Mouse (Mus musculus) liver, postnatal 0 days (tissue): ENCODE results near the gene Foxe1. TPM values are rescaled to one million over a fixed set of nuclear protein-coding genes. Genes with fewer than 3 reads are reported as not detected.

Source experiments
- ATAC-seq: fragments of 200-750 bp; cut with Nextera tagmentation; 2 replicates; pipeline ENCODE4 v1.8.0; 2017; ENCODE audit warnings: mild to moderate bottlenecking, moderate library complexity
- DNase-seq: peaks from one replicate; pipeline ENCODE4 v3.0.0-alpha.2; 2016
- H3K27ac ChIP-seq: fragments of 300-500 bp; sonication (generic); 2 replicates; pipeline ENCODE4 v1.5.1; 2014; ENCODE audit warnings: antibody characterized with exemption, moderate library complexity, mild to moderate bottlenecking, low read depth
- H3K27me3 ChIP-seq: fragments of 300-500 bp; sonication (generic); 2 replicates; pipeline ENCODE4 v1.6.1; 2014; ENCODE audit warnings: low read length, control low read depth, mixed read lengths; ENCODE audit not compliant: insufficient read depth
- H3K36me3 ChIP-seq: fragments of 300-500 bp; sonication (generic); replicated peaks from 2 replicates; pipeline ENCODE4 v1.6.1; 2014; ENCODE audit warnings: mild to moderate bottlenecking, control low read depth, low read length, moderate library complexity, mixed read lengths; ENCODE audit not compliant: insufficient read depth
- H3K4me1 ChIP-seq: fragments of 300-500 bp; sonication (generic); 2 replicates; pipeline ENCODE4 v1.6.1; 2014; ENCODE audit warnings: antibody characterized with exemption, mild to moderate bottlenecking, control low read depth; ENCODE audit not compliant: insufficient read depth
- H3K4me2 ChIP-seq: fragments of 300-500 bp; sonication (generic); 2 replicates; pipeline ENCODE4 v1.6.1; 2014; ENCODE audit warnings: low read depth, mild to moderate bottlenecking, low read length, moderate library complexity, mixed read lengths
- H3K4me3 ChIP-seq: fragments of 300-500 bp; sonication (generic); 2 replicates; pipeline ENCODE4 v1.5.1; 2014; ENCODE audit warnings: low read depth, low read length
- H3K9ac ChIP-seq: fragments of 300-500 bp; sonication (generic); replicated peaks from 2 replicates; pipeline ENCODE4 v1.6.1; 2014; ENCODE audit warnings: mild to moderate bottlenecking, moderate library complexity
- H3K9me3 ChIP-seq: fragments of 300-500 bp; sonication (generic); 2 replicates; pipeline ENCODE4 v1.6.1; 2016; ENCODE audit warnings: mild to moderate bottlenecking, control low read depth, low read length, mixed read lengths
- CTCF ChIP-seq: sonication (generic); IDR thresholded peaks from 2 replicates; pipeline ENCODE4 v1.5.1; 2016; ENCODE audit warnings: antibody characterized with exemption, low read depth
- EP300 ChIP-seq: IDR thresholded peaks from 2 replicates; pipeline ENCODE4 v1.6.1; 2016; ENCODE audit warnings: antibody characterized with exemption, low read depth, mild to moderate bottlenecking
- WGBS: fragments of 180-500 bp; shearing (Covaris S2); extraction: QIAGEN DNeasy Blood & Tissue Kit; methylation state at CpG from one replicate; pipeline ENCODE4 v1.1.7; 2014; ENCODE audit not compliant: insufficient replicate concordance; 5-methylcytosine and 5-hydroxymethylcytosine counted together
- polyA plus RNA-seq: library from polyadenylated mRNA; unstranded; fragments of >200 nt; fragmentation: Nextera tagmentation; extraction: Ambion mirVana; gene quantifications from 2 replicates; pipeline ENCODE4 v1.2.1, GENCODE M21; 2015

Gene Foxe1
- polyA plus RNA-seq, 1 experiment from 2014 or later = not detected

GRCm38 (mm10) chr4:46389013-46389611, 45.7 kb downstream of the Foxe1 start, which contains the start of gene Trmo:
TSS of gene Trmo (minus strand) at chr4:46389437.
- Histone ChIP-seq H3K4me3 (peak within 1 kb of the TSS; percentile 71), H3K27ac (peak within 1 kb of the TSS; percentile 92), H3K27me3 (no peaks in the 10 kb centered on the region), H3K4me2 (peak within 1 kb of the TSS; percentile 79), H3K9ac (peak within 1 kb of the TSS; percentile 88), H3K4me1 (peaks cover 7% of the 10 kb centered on the region; the same call in 1 of the 2 replicates), H3K9me3 (no peaks in the 10 kb centered on the region), H3K36me3 (peaks cover 44% of the 10 kb centered on the region)
- DNase-seq = peak; percentile 95
- TF ChIP-seq CTCF (peak; percentile 26; the same call in 1 of the 2 replicates), EP300 (peak; percentile 72; the same call in 1 of the 2 replicates)
- 2% methylated on average over 56 of the region's 56 CpGs for WGBS
- peak; percentile 93 for ATAC-seq

- Histone ChIP-seq H3K27ac (peak overlapping the region; percentile 92), H3K36me3 (peaks cover 46% of the 10 kb centered on the region), H3K27me3 (no peaks in the 10 kb centered on the region), H3K4me2 (peak overlapping the region; percentile 79), H3K9ac (peak overlapping the region; percentile 88), H3K4me1 (peaks cover 7% of the 10 kb centered on the region; the same call in 1 of the 2 replicates), H3K4me3 (peak overlapping the region; percentile 71), H3K9me3 (no peaks in the 10 kb centered on the region)
- TF ChIP-seq CTCF (no peak), EP300 (peak; percentile 2; the same call in 1 of the 2 replicates)
- DNase-seq = peak; percentile 52
- ATAC-seq = 0 out of 2 replicates have a peak, but pooled peaks have one; percentile 12
- WGBS = under 1% methylated on average over 24 of the region's 24 CpGs
Observed at GRCm38 (mm10) chr4:46389612-46390341, 46.4 kb downstream of the Foxe1 start.

- TF ChIP-seq EP300 = no peak; the same call in 1 of the 2 replicates
- peak; percentile 95 for TF ChIP-seq CTCF
- Histone ChIP-seq H3K9me3 (no peaks in the 10 kb centered on the region), H3K27ac (peak overlapping the region; percentile 92), H3K27me3 (no peaks in the 10 kb centered on the region), H3K4me2 (peak overlapping the region; percentile 79), H3K4me3 (peak overlapping the region; percentile 71), H3K9ac (peak overlapping the region; percentile 88), H3K4me1 (peaks cover 7% of the 10 kb centered on the region; the same call in 1 of the 2 replicates), H3K36me3 (peaks cover 40% of the 10 kb centered on the region)
- ATAC-seq (peak; percentile 48), DNase-seq (peak; percentile 89)
- WGBS = 16% methylated on average over 9 of the region's 9 CpGs
Observed at GRCm38 (mm10) chr4:46390390-46390970, 47.1 kb downstream of the Foxe1 start.

GRCm38 (mm10) chr4:46394388-46394787, 51.0 kb downstream of the Foxe1 start:
- Histone ChIP-seq H3K36me3 (peaks cover 46% of the 10 kb centered on the region), H3K27ac (no peak overlapping the region), H3K9me3 (no peaks in the 10 kb centered on the region), H3K4me1 (peaks cover 16% of the 10 kb centered on the region; the same call in 1 of the 2 replicates), H3K9ac (no peak overlapping the region), H3K4me3 (no peak overlapping the region), H3K27me3 (no peaks in the 10 kb centered on the region), H3K4me2 (peak overlapping the region; percentile 20; the same call in 1 of the 2 replicates)
- DNase-seq (no peak), ATAC-seq (no peak)
- 84% methylated on average over 2 of the region's 2 CpGs for WGBS
- TF ChIP-seq CTCF (no peak), EP300 (no peak)

- Histone ChIP-seq H3K4me3 (peak overlapping the region; percentile 17), H3K9me3 (no peaks in the 10 kb centered on the region), H3K9ac (peak overlapping the region; percentile 27), H3K36me3 (peaks cover 60% of the 10 kb centered on the region), H3K27ac (peak overlapping the region; percentile 29; the same call in 1 of the 2 replicates), H3K4me2 (peak overlapping the region; percentile 67), H3K27me3 (no peaks in the 10 kb centered on the region), H3K4me1 (peaks cover 10% of the 10 kb centered on the region; the same call in 1 of the 2 replicates)
- TF ChIP-seq EP300 (peak; percentile 35; the same call in 1 of the 2 replicates), CTCF (no peak)
- ATAC-seq (peak; percentile 76), DNase-seq (peak; percentile 68)
- WGBS = 39% methylated on average over 5 of the region's 5 CpGs
Observed at GRCm38 (mm10) chr4:46395736-46396135, 52.3 kb downstream of the Foxe1 start.

Other genes starting within 250 kb of the Foxe1 start
- gene Ncbp1, start 205.0 kb upstream of the Foxe1 start, polyA plus RNA-seq = 18.2 and 19.6 TPM in 2 replicates
- gene Tstd2, start 204.9 kb upstream of the Foxe1 start, polyA plus RNA-seq = 6.6 and 8.3 TPM in 2 replicates
- gene Xpa, start 147.3 kb upstream of the Foxe1 start, polyA plus RNA-seq = 15.3 and 16.2 TPM in 2 replicates
- 4.2 and 6.1 TPM in 2 replicates for gene Trmo, start 45.8 kb downstream of the Foxe1 start, polyA plus RNA-seq
- 117 and 135 TPM in 2 replicates for gene Hemgn, start 69.9 kb downstream of the Foxe1 start, polyA plus RNA-seq
- gene Anp32b, start 107.3 kb downstream of the Foxe1 start, polyA plus RNA-seq = 184 and 188 TPM in 2 replicates
- gene Nans, start 145.6 kb downstream of the Foxe1 start, polyA plus RNA-seq = 23.8 and 25.0 TPM in 2 replicates
- gene Trim14, start 192.5 kb downstream of the Foxe1 start, polyA plus RNA-seq = 14.1 and 16.2 TPM in 2 replicates